In the genomic region with DNA sequence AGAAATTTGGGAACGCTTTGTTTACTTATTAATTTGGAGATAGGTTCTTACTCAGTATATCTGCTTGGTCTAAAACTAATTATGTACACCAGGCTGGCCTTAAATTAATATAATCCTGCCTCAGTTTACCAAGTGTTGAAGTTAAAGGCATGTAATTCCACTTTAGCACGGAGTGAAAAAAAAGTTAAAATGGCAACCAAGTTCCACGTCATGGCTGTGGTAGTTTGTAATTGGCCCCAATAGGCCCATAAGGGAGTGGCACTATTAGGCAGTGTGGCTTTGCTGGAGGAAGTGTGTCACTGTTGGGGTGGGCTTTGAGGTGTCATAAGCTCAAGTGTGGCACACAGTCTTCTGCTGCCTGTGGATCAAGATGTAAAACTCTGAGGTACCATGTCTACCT, we compare ENCODE assay signal across 8 mouse cellular contexts. TPM values are rescaled to one million over a fixed set of nuclear protein-coding genes. Genes with fewer than 3 reads are reported as not detected.
DNase-seq lines count a peak whose midpoint lies in the region; ATAC-seq and TF ChIP-seq lines count a peak whose summit lies in the region.

No protein-coding gene starts in this region.

- peaks cover 12% of the 10 kb centered on the region for H3K4me1 ChIP-seq in heart, embryonic 15.5 days (replicated peaks)
- H3K4me1 ChIP-seq in forebrain, embryonic 16.5 days (replicated peaks; ENCODE audit: control insufficient read depth, insufficient read depth, low read length): peaks cover 15% of the 10 kb centered on the region
- peaks cover 13% of the 10 kb centered on the region for H3K4me1 ChIP-seq in liver, postnatal 0 days (ENCODE audit: insufficient read depth)

- H3K27ac ChIP-seq in heart, embryonic 15.5 days: no peak overlapping the region
- no peak overlapping the region for H3K27ac ChIP-seq in forebrain, embryonic 16.5 days (ENCODE audit: low read length)
- H3K27ac ChIP-seq in liver, postnatal 0 days (ENCODE audit: low read depth): no peak overlapping the region

- intact Hi-C loops in heart, postnatal 10 days (cut with DNase I): loop anchor here (5.0 kb wide), 1 partner anchor 100 kb away; no protein-coding TSS in a partner anchor

- TF ChIP-seq EP300 in liver, postnatal 0 days (IDR thresholded peaks at IDR 0.05; ENCODE audit: low read depth): no peak

- no peak for TF ChIP-seq CTCF in liver, postnatal 0 days (IDR thresholded peaks at IDR 0.05; ENCODE audit: low read depth)

- no peak for DNase-seq in heart, postnatal 10 days
- peak; percentile 54 for DNase-seq in MEL-GATA-1-ER (ENCODE audit: extremely low read depth, low read depth)
- DNase-seq in liver, postnatal 0 days: peak; percentile 20
- DNase-seq in right cerebral cortex, postnatal 14 days: no peak
- DNase-seq in frontal cortex, postnatal 10 days (ENCODE audit: low spot score in 2 of 2): no peak

- H3K9ac ChIP-seq in heart, embryonic 15.5 days: peak overlapping the region; percentile 94
- peak overlapping the region; percentile 95; the same call in 1 of the 2 replicates for H3K9ac ChIP-seq in forebrain, embryonic 16.5 days (replicated peaks; ENCODE audit: low read depth, low read length)
- peak overlapping the region; percentile 97 for H3K9ac ChIP-seq in liver, postnatal 0 days (replicated peaks)

- H3K4me2 ChIP-seq in heart, embryonic 15.5 days: peak overlapping the region; percentile 68
- peak overlapping the region; percentile 92 for H3K4me2 ChIP-seq in forebrain, embryonic 16.5 days (ENCODE audit: low read length)
- H3K4me2 ChIP-seq in liver, postnatal 0 days (ENCODE audit: low read depth, low read length): peak overlapping the region; percentile 74

- H3K36me3 ChIP-seq in heart, embryonic 15.5 days: no peaks in the 10 kb centered on the region
- H3K36me3 ChIP-seq in forebrain, embryonic 16.5 days (ENCODE audit: control insufficient read depth, insufficient read depth): 0 out of 2 replicates have a peak, but pooled peaks cover 2% of the 10 kb centered on the region
- H3K36me3 ChIP-seq in liver, postnatal 0 days (replicated peaks; ENCODE audit: insufficient read depth, low read length): peaks cover 5% of the 10 kb centered on the region; the same call in 1 of the 2 replicates

- no peaks in the 10 kb centered on the region for H3K27me3 ChIP-seq in heart, embryonic 15.5 days
- no peaks in the 10 kb centered on the region for H3K27me3 ChIP-seq in forebrain, embryonic 16.5 days (replicated peaks; ENCODE audit: control insufficient read depth, insufficient read depth, low read length)
- no peaks in the 10 kb centered on the region for H3K27me3 ChIP-seq in liver, postnatal 0 days (ENCODE audit: insufficient read depth, low read length)

- H3K4me3 ChIP-seq in heart, embryonic 15.5 days: peak overlapping the region; percentile 100
- peak overlapping the region; percentile 99 for H3K4me3 ChIP-seq in forebrain, embryonic 16.5 days (replicated peaks; ENCODE audit: low read length)
- peak overlapping the region; percentile 98 for H3K4me3 ChIP-seq in liver, postnatal 0 days (ENCODE audit: low read depth, low read length)

- no peaks in the 10 kb centered on the region; the same call in 1 of the 2 replicates for H3K9me3 ChIP-seq in heart, embryonic 15.5 days (replicated peaks)
- no peaks in the 10 kb centered on the region for H3K9me3 ChIP-seq in forebrain, embryonic 16.5 days (ENCODE audit: control insufficient read depth, low read length)
- no peaks in the 10 kb centered on the region for H3K9me3 ChIP-seq in liver, postnatal 0 days (ENCODE audit: low read length)

- no peak for ATAC-seq in heart, embryonic 15.5 days (replicated peaks; ENCODE audit: insufficient number of reproducible peaks, insufficient read depth, low FRiP score, low read depth)
- ATAC-seq in forebrain, embryonic 16.5 days: no peak
- ATAC-seq in liver, postnatal 0 days: peak; percentile 22; the same call in 1 of the 2 replicates
- no peak for ATAC-seq in cerebellum, adult (ENCODE audit: insufficient number of reproducible peaks, low FRiP score, low TSS enrichment)

- 45% methylated on average over 3 of the region's 3 CpGs for WGBS in heart, embryonic 15.5 days
- 50% methylated on average over 3 of the region's 3 CpGs for WGBS in forebrain, embryonic 16.5 days
- WGBS in liver, postnatal 0 days (ENCODE audit: insufficient replicate concordance): 43% methylated on average over 3 of the region's 3 CpGs

RNA-seq across cellular contexts. Expression of a gene that starts 1.0 kb away (rescaled TPM):
- 111 and 118 TPM in 2 replicates for polyA plus RNA-seq in heart, embryonic 15.5 days (2015; fragmentation: Nextera tagmentation; extraction: Ambion mirVana)
- 10 to 100 TPM; 74.8 to 82.0 TPM for total RNA-seq in heart, postnatal 10 days (2021)
- 253 and 271 TPM in 2 replicates for polyA plus RNA-seq in forebrain, embryonic 16.5 days (2015; fragmentation: Nextera tagmentation; extraction: Ambion mirVana)
- polyA plus RNA-seq in liver, postnatal 0 days (2015; fragmentation: Nextera tagmentation; extraction: Ambion mirVana): 70.8 and 83.4 TPM in 2 replicates

Comparison
In these comparisons a context has a peak if more than half of its experiments do, and no peak if none do; other contexts are left out.
1. DNase-seq: peak in MEL-GATA-1-ER (single experiment) and liver, postnatal 0 days (single experiment); none in heart, postnatal 10 days (0 of 2), right cerebral cortex, postnatal 14 days (single experiment) and frontal cortex, postnatal 10 days (0 of 2).
2. Peak in every context shown above with its lines, with median percentiles within 50 percentile points of each other: H3K4me2 ChIP-seq, H3K4me3 ChIP-seq and H3K9ac ChIP-seq.